Mouse (Mus musculus) myocyte (in vitro differentiated cells): ENCODE data around the gene Tmem255b.

Experiments
- CEBPB ChIP-seq: IDR thresholded peaks from 2 replicates; pipeline ENCODE4 v1.6.1; 2011; ENCODE audit warnings: mild to moderate bottlenecking, moderate library complexity; ENCODE audit not compliant: poor library complexity, insufficient read depth, severe bottlenecking
- E2F4 ChIP-seq: IDR thresholded peaks from one replicate; pipeline ENCODE4 v1.6.1; 2011; ENCODE audit warnings: mild to moderate bottlenecking, control low read depth, moderate library complexity; ENCODE audit not compliant: insufficient read depth
- MAX ChIP-seq: IDR thresholded peaks from one replicate; pipeline ENCODE4 v1.6.1; 2011; ENCODE audit warnings: low read depth, mild to moderate bottlenecking, control low read depth
- MYOD1 ChIP-seq, 3 experiments: IDR thresholded peaks; one replicate each; pipeline ENCODE4 v1.6.1; 2011; ENCODE audit warnings: control low read depth in 2 of 3, low read depth in 2 of 3, mild to moderate bottlenecking in 2 of 3, moderate library complexity in 1 of 3; ENCODE audit not compliant: insufficient read length in 2 of 3, control insufficient read depth in 1 of 3
- MYOG ChIP-seq, 3 experiments: IDR thresholded peaks; one replicate each; pipeline ENCODE4 v1.6.1; 2011; ENCODE audit warnings: control low read depth in 2 of 3, low read depth in 2 of 3, mild to moderate bottlenecking in 2 of 3; ENCODE audit not compliant: insufficient read length in 2 of 3, control insufficient read depth in 1 of 3, insufficient read depth in 1 of 3
- POLR2A ChIP-seq: IDR thresholded peaks from one replicate; pipeline ENCODE4 v1.6.1; 2011; ENCODE audit warnings: low read depth, mild to moderate bottlenecking, control low read depth, moderate library complexity; ENCODE audit not compliant: insufficient read length
- POLR2AphosphoS2 ChIP-seq: IDR thresholded peaks from one replicate; pipeline ENCODE4 v1.6.1; 2011; ENCODE audit warnings: low read depth, control low read depth; ENCODE audit not compliant: insufficient read length
- TCF12 ChIP-seq: IDR thresholded peaks from one replicate; pipeline ENCODE4 v1.6.1; 2011; ENCODE audit warnings: mild to moderate bottlenecking, control low read depth; ENCODE audit not compliant: poor library complexity, insufficient read depth, severe bottlenecking

GRCm38 (mm10) chr8:13493011-13493410 is 58.0 kb downstream of the Tmem255b start:
- TF ChIP-seq POLR2A (no peak), POLR2AphosphoS2 (no peak), MAX (no peak), TCF12 (no peak), CEBPB (no peak), E2F4 (no peak), MYOD1 (IDR thresholded peaks at IDR 0.05; ENCODE audit: control insufficient read depth in 1 of 3, insufficient read length in 2 of 3, low read depth in 2 of 3) (no peak), MYOG (IDR thresholded peaks at IDR 0.05; ENCODE audit: control insufficient read depth in 1 of 3, insufficient read depth in 1 of 3, insufficient read length in 2 of 3, low read depth in 2 of 3) (no peak)
